Mouse (Mus musculus) frontal cortex, postnatal 36 days (tissue): Measurements from ENCODE around the gene Tspan9.
A peak's percentile ranks its signal among the peaks of the same experiment; 100 is the strongest.

Experiments used
- DNase-seq, 2 experiments: peaks; one replicate each; pipeline ENCODE4 v3.0.0; 2022; ENCODE audit warnings: low spot score in 2 of 2

Gene Tspan9

GRCm38 (mm10) chr6:127924750-127925149, 218.6 kb downstream of the Tspan9 start:
- peak in 1 of 2 experiments; percentile 57 for DNase-seq

- DNase-seq, result no peak
Observed at GRCm38 (mm10) chr6:127923296-127923695, 220.1 kb downstream of the Tspan9 start.

GRCm38 (mm10) chr6:127921996-127922395, 221.4 kb downstream of the Tspan9 start:
- no peak for DNase-seq

GRCm38 (mm10) chr6:127920652-127921051, 222.7 kb downstream of the Tspan9 start:
- peak; percentile 79 to 86 for DNase-seq

GRCm38 (mm10) chr6:127919491-127919890, 223.9 kb downstream of the Tspan9 start:
- DNase-seq, result no peak

GRCm38 (mm10) chr6:127917712-127918111, 225.7 kb downstream of the Tspan9 start:
- no peak for DNase-seq

- DNase-seq, result no peak
Observed at GRCm38 (mm10) chr6:127916993-127917392, 226.4 kb downstream of the Tspan9 start.

- no peak for DNase-seq
Observed at GRCm38 (mm10) chr6:127912938-127913337, 230.5 kb downstream of the Tspan9 start.

- no peak for DNase-seq
Observed at GRCm38 (mm10) chr6:127911687-127912086, 231.7 kb downstream of the Tspan9 start.
